Mouse (Mus musculus): ENCODE data around the gene Gm4131. TPM values are rescaled to one million over a fixed set of nuclear protein-coding genes. Genes with fewer than 3 reads are reported as not detected.

The Gm4131 gene
- polyA plus RNA-seq, 1 experiment = not detected

- no peak overlapping the region for H3K27ac ChIP-seq (ENCODE audit: insufficient read depth, low read length)
Measured at GRCm38 (mm10) chr14:62438236-62438635, 128.5 kb downstream of the Gm4131 start.

GRCm38 (mm10) chr14:62437806-62438205 is 128.9 kb downstream of the Gm4131 start:
- H3K4me3 ChIP-seq (ENCODE audit: insufficient read depth, low read length) = no peak overlapping the region
- H3K27ac ChIP-seq (ENCODE audit: insufficient read depth, low read length) = no peak overlapping the region
- no peaks in the 10 kb centered on the region for H3K4me1 ChIP-seq (ENCODE audit: control insufficient read depth, insufficient read depth, low read length)
- no peak for TF ChIP-seq POLR2A (IDR thresholded peaks at IDR 0.05; ENCODE audit: extremely low read depth, insufficient read depth, low read length)

More at GRCm38 (mm10) chr14:62438236-62438635, 128.5 kb downstream of the Gm4131 start:
- Histone ChIP-seq H3K4me3 (ENCODE audit: insufficient read depth, low read length) (no peak overlapping the region), H3K4me1 (ENCODE audit: control insufficient read depth, insufficient read depth, low read length) (no peaks in the 10 kb centered on the region)
- no peak for TF ChIP-seq POLR2A (IDR thresholded peaks at IDR 0.05; ENCODE audit: extremely low read depth, insufficient read depth, low read length)
- TF ChIP-seq CTCF (IDR thresholded peaks at IDR 0.05; ENCODE audit: extremely low read depth, insufficient read depth, low read length) = no peak

GRCm38 (mm10) chr14:62425277-62425691 is 141.4 kb downstream of the Gm4131 start:
- no peak for TF ChIP-seq CTCF (IDR thresholded peaks at IDR 0.05; ENCODE audit: extremely low read depth, insufficient read depth, low read length)
- no peak for TF ChIP-seq POLR2A (IDR thresholded peaks at IDR 0.05; ENCODE audit: extremely low read depth, insufficient read depth, low read length)
- Histone ChIP-seq H3K4me3 (ENCODE audit: insufficient read depth, low read length) (no peak overlapping the region), H3K27ac (ENCODE audit: insufficient read depth, low read length) (no peak overlapping the region), H3K4me1 (ENCODE audit: control insufficient read depth, insufficient read depth, low read length) (no peaks in the 10 kb centered on the region)

GRCm38 (mm10) chr14:62422265-62422664 is 144.5 kb downstream of the Gm4131 start:
- H3K4me1 ChIP-seq (ENCODE audit: control insufficient read depth, insufficient read depth, low read length) = peaks cover 2% of the 10 kb centered on the region; the same call in 1 of the 2 replicates
- H3K27ac ChIP-seq (ENCODE audit: insufficient read depth, low read length) = no peak overlapping the region
- TF ChIP-seq CTCF (IDR thresholded peaks at IDR 0.05; ENCODE audit: extremely low read depth, insufficient read depth, low read length) = no peak
- no peak overlapping the region for H3K4me3 ChIP-seq (ENCODE audit: insufficient read depth, low read length)

GRCm38 (mm10) chr14:62417501-62417900 is 149.2 kb downstream of the Gm4131 start:
- TF ChIP-seq POLR2A (IDR thresholded peaks at IDR 0.05; ENCODE audit: extremely low read depth, insufficient read depth, low read length) (no peak), CTCF (IDR thresholded peaks at IDR 0.05; ENCODE audit: extremely low read depth, insufficient read depth, low read length) (no peak)
- H3K4me1 ChIP-seq (ENCODE audit: control insufficient read depth, insufficient read depth, low read length) = peaks cover 4% of the 10 kb centered on the region
- H3K4me3 ChIP-seq (ENCODE audit: insufficient read depth, low read length) = no peak overlapping the region
- H3K27ac ChIP-seq (ENCODE audit: insufficient read depth, low read length) = no peak overlapping the region

GRCm38 (mm10) chr14:62416742-62417134 is 150.0 kb downstream of the Gm4131 start:
- Histone ChIP-seq H3K4me3 (ENCODE audit: insufficient read depth, low read length) (no peak overlapping the region), H3K27ac (ENCODE audit: insufficient read depth, low read length) (no peak overlapping the region)

GRCm38 (mm10) chr14:62416007-62416741 is 150.5 kb downstream of the Gm4131 start:
- Histone ChIP-seq H3K4me1 (ENCODE audit: control insufficient read depth, insufficient read depth, low read length) (peaks cover 4% of the 10 kb centered on the region), H3K4me3 (ENCODE audit: insufficient read depth, low read length) (no peak overlapping the region), H3K27ac (ENCODE audit: insufficient read depth, low read length) (no peak overlapping the region)
- TF ChIP-seq POLR2A (IDR thresholded peaks at IDR 0.05; ENCODE audit: extremely low read depth, insufficient read depth, low read length) (no peak), CTCF (IDR thresholded peaks at IDR 0.05; ENCODE audit: extremely low read depth, insufficient read depth, low read length) (no peak)

More at GRCm38 (mm10) chr14:62416742-62417134, 150.0 kb downstream of the Gm4131 start:
- TF ChIP-seq POLR2A (IDR thresholded peaks at IDR 0.05; ENCODE audit: extremely low read depth, insufficient read depth, low read length) (no peak), CTCF (IDR thresholded peaks at IDR 0.05; ENCODE audit: extremely low read depth, insufficient read depth, low read length) (no peak)
- peaks cover 4% of the 10 kb centered on the region for H3K4me1 ChIP-seq (ENCODE audit: control insufficient read depth, insufficient read depth, low read length)

Other genes starting within 250 kb of the Gm4131 start
- 0.21 and 0.30 TPM in 2 replicates for gene Gucy1b2, start 110.6 kb downstream of the Gm4131 start, polyA plus RNA-seq (2012; rRNA removed)
- gene Fam124a, start 11.2 kb downstream of the Gm4131 start, polyA plus RNA-seq (2012; rRNA removed) = 25.9 and 26.4 TPM in 2 replicates
- not detected in 2 replicates for gene Serpine3, start 96.7 kb upstream of the Gm4131 start, polyA plus RNA-seq (2012; rRNA removed)
- gene Ints6, start 194.2 kb upstream of the Gm4131 start, polyA plus RNA-seq (2012; rRNA removed) = 13.7 and 20.2 TPM in 2 replicates